Mouse (Mus musculus): Measurements from ENCODE around the gene Rapgef2.

GRCm38 (mm10) chr3:79073541-79074244 is 212.6 kb downstream of the Rapgef2 start:
- TF ChIP-seq GATA1 (IDR thresholded peaks at IDR 0.05; ENCODE audit: borderline replicate concordance, low read length) (no peak), FLI1 (IDR thresholded peaks at IDR 0.05; ENCODE audit: low read length) (no peak)

Data from megakaryocyte, embryonic 14.5 days (primary cell).